Mouse (Mus musculus) spleen, adult 12 weeks (tissue): ENCODE data around the gene 2210011C24Rik.
"Not testable (repeated sequence)": the region's sequence is repeated elsewhere in the genome, so short reads cannot be mapped to it uniquely, and the experiment has no call there.

Experiments used
- DNase-seq: peaks from one replicate; pipeline ENCODE4 v3.0.0; 2022; ENCODE audit warnings: low spot score

2210011C24Rik gene

GRCm38 (mm10) chr8:83994030-83994429 is 17.9 kb downstream of the 2210011C24Rik start:
- DNase-seq, result no peak

DNA sequence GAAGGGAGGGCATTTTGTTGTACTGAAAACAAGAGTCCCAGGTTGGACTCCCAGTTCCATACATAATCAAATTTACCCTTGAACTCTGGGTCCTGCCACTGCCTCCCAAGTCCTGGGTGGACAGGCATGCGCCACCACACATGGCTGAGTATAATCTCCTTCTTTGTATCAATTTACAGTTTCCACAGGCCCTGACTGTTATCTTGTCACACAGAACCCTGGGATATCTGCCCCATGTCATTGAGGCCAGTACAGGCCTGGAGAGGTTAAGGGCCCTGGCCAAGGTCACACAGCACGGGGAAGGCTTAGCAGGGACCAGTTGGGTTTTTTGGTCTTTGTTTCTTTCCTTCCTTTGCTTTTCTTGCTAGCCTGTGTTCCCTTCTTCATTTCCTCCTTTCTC is 19.5 kb downstream of the 2210011C24Rik start:
- DNase-seq, result no peak

GRCm38 (mm10) chr8:83990170-83990569 is 21.8 kb downstream of the 2210011C24Rik start:
- DNase-seq, result no peak

- no peak for DNase-seq
Observed at GRCm38 (mm10) chr8:83989243-83989642, 22.7 kb downstream of the 2210011C24Rik start.

GRCm38 (mm10) chr8:83983222-83983621 is 28.7 kb downstream of the 2210011C24Rik start:
- not testable (repeated sequence) for DNase-seq

DNA sequence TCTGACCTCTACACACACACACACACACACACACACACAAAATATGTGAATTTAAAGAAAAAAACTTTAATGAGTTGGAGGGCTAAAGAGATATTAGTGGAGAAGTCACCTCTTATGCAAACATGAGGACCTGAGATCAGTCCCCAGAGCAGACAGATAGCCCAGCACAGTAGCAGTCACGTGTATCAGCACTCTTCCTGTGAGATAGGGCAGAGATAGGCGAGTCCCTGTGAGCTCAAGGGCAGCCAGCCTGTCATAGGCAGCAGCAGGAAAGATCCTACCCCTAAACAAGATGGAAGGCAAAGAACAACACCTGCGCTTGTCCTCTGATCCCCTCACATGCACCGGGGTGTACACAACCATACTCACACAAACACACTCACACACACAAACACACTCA is 29.5 kb downstream of the 2210011C24Rik start:
- no peak for DNase-seq

GRCm38 (mm10) chr8:83981533-83981932 is 30.4 kb downstream of the 2210011C24Rik start:
- no peak for DNase-seq

GRCm38 (mm10) chr8:83980845-83981244 is 31.1 kb downstream of the 2210011C24Rik start:
- DNase-seq, result no peak

GRCm38 (mm10) chr8:83980250-83980649 is 31.7 kb downstream of the 2210011C24Rik start:
- no peak for DNase-seq

DNA sequence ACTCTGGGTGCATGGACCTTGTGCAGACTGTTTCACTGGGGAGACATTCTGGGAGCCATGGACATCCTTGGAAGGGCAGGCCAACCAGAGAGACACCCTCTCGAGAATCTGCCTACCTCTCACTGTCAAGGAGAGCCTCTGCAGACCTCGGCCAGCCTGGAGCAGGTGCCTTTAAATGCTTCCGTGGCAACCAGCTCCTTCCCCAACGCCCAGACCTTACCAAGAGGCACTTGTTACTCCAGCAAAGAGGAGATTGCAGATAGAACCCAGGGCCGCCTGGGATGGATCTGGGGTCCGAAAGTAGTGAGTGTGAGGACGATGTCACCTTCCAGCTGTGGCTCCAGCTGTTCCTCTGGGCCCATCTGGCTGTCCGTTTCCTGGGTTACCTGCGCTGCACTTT is 33.8 kb downstream of the 2210011C24Rik start:
- DNase-seq, result no peak

GRCm38 (mm10) chr8:83977646-83978045 is 34.3 kb downstream of the 2210011C24Rik start:
- DNase-seq, result no peak

DNA sequence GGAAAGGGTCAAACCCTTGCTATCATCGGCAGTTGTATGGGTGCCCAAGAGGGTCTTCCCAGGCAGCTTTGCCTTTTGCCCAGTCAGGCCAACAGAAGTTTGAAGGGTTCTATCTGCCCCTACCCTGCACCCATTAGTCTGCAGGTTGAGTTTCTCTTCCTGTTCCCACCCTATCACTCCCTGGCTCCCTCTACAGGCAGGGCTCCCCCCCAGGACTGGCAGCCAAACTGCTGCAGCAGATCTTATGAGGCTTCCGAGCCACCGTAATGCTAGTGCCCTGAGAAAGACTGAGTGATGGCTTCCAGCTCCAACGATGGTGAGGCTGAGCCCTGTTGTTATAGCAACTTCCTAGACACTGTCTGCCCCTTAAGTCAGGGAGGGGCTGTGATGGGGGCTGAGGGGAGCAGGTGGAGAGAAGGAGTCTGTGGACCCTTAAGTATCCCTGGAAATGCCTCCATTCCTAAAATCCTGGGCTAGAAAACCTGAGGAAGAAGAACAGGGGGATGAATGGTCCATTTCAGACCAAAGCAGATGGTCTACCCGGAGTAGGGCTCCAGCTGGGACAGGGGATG is 35.1 kb downstream of the 2210011C24Rik start:
- DNase-seq, result no peak

- no peak for DNase-seq
Observed at GRCm38 (mm10) chr8:83976101-83976630, 35.8 kb downstream of the 2210011C24Rik start.

GRCm38 (mm10) chr8:83974521-83974920 is 37.5 kb downstream of the 2210011C24Rik start:
- no peak for DNase-seq

DNA sequence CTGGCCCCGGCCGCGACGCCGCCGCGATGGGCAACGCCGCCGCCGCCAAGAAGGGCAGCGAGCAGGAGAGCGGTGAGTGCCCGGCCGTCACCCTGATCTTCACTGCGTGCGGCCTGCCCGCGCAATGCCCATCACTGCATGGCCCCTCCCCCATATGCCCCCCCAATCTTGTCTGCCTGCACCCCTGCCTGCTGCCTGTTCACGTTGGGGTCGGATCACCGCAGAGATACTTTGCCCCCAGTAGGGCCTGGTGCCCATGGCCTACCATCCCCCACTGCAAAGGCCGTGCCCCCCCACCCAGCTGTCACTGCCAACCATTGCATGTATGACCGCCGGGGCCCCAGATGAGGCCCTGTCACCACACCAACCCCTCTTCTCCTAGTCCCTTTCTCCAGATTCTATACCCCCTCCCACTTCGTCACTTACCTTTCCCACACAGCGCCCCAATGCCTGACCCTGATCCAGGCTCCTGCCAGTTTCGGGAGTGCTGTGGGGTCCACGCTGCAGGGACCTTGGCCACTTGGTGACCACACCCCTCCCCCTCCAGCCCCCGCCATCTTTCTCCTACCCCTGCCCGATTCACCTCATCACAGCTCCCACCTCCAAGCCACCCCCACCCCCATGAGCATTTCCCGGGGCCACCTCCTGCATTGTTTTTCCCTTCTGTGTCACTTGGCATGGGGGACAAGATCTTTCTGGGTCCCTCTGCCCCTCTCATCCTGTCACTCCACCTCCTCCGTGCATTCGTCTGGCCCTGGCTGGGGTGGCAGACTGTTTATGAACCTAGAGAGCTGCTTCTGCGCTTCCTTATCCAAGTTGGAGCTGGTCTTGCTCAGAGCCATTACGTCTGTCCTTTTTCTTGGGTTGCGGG is 38.6 kb downstream of the 2210011C24Rik start:
- DNase-seq, result no peak

GRCm38 (mm10) chr8:83972150-83973120 is 39.5 kb downstream of the 2210011C24Rik start, which contains the start of gene Prkaca:
TSS of gene Prkaca (plus strand) at chr8:83972993.
- peak; percentile 95 for DNase-seq

DNA sequence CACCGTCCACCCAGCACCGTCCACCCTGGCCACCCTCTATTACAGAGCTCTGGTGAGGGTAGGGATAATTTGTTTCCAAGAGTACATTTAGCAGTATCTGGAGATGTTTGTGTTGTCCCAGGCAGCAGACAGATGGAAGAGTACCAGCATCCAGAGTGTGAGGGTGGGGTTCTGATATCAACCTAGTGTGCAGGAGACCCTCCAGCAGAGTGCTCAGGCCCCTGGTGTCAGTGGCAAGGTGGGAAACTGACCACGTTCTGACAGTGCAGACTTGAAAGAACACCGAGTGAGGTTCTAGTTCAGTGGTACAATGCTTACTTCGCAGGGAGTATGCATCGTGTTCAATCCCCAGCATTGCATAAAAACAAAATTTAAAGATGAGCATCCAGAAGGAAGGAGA is 40.3 kb downstream of the 2210011C24Rik start:
- no peak for DNase-seq

DNA sequence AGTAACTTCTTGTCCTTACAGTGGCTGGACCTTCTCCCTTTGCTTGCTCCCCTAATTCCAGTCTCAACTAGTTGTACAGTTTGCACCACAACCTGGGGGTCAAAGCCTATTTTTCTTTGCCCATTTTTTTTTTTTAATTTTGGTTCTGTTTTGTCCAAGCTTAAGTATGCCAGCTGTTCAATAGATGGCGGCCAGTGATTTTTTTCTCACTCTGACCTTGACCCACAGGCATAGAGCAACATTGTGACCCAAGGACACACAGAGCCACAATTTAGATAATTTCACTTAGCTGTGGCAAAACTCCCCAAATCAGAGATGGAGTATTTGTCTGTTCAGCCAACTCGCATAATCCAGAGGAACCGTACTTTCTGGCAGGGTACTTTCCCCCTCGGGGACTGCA is 40.9 kb downstream of the 2210011C24Rik start:
- DNase-seq, result no peak

- no peak for DNase-seq
Observed at GRCm38 (mm10) chr8:83967701-83968100, 44.3 kb downstream of the 2210011C24Rik start.

GRCm38 (mm10) chr8:83964015-83964765 is 47.8 kb downstream of the 2210011C24Rik start:
- DNase-seq, result no peak
